Mouse (Mus musculus): ENCODE results near the gene Ddc. TPM values are rescaled to one million over a fixed set of nuclear protein-coding genes. Genes with fewer than 3 reads are reported as not detected.

Ddc gene
- polyA plus RNA-seq, 1 experiment from 2014 or later = 12.6 TPM

DNA sequence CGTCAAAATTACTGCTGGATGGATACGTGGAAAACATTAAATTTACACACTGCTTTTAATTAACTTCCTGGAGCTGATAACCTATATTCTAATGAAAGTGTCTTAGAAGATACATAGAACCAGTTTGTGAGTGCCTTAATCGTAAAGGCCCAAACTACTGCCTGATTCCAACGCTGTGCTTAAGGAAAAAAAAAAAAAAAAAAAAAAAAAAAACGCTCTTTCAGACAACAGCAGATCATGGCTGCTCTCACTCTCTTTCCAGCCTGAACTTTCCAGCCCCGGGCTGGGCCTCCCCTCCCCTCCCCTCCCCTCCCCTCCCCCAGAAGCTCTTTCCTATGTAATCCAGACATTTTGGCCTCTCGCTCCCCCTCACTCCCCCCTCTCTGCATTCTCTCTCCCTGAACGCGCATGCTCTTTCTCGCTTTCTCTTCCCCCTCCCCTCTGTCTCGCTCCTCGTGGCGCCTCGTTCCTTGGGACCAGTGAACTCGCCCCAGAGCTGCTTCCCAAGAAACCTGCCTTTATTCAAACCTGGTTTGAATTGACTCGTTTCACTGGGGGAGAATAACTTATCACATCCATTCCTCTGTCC, 76.5 kb downstream of the Ddc start:
- H3K4me3 ChIP-seq (ENCODE audit: low read length) = no peak overlapping the region
- peaks cover 36% of the 10 kb centered on the region for H3K4me1 ChIP-seq (ENCODE audit: insufficient read depth, low read length)
- ATAC-seq (ENCODE audit: low FRiP score, low TSS enrichment) = peak; percentile 86
- peak overlapping the region; percentile 63 for H3K9ac ChIP-seq (replicated peaks; ENCODE audit: low read length)
- H3K27ac ChIP-seq (ENCODE audit: low read length) = peak overlapping the region; percentile 98
- no peaks in the 10 kb centered on the region for H3K36me3 ChIP-seq (ENCODE audit: insufficient read depth, low read length)
- H3K4me2 ChIP-seq (replicated peaks; ENCODE audit: low read depth, low read length) = peak overlapping the region; percentile 26
- WGBS = 7% methylated on average over 15 of the region's 16 CpGs
- H3K9me3 ChIP-seq (ENCODE audit: low read length) = no peaks in the 10 kb centered on the region
- no peaks in the 10 kb centered on the region for H3K27me3 ChIP-seq (ENCODE audit: insufficient read depth, low read length)

GRCm38 (mm10) chr11:11820737-11821136, 77.2 kb downstream of the Ddc start:
- H3K4me2 ChIP-seq (replicated peaks; ENCODE audit: low read depth, low read length) = no peak overlapping the region
- ATAC-seq (ENCODE audit: low FRiP score, low TSS enrichment) = no peak
- no peaks in the 10 kb centered on the region for H3K27me3 ChIP-seq (ENCODE audit: insufficient read depth, low read length)
- H3K4me3 ChIP-seq (ENCODE audit: low read length) = no peak overlapping the region
- H3K4me1 ChIP-seq (ENCODE audit: insufficient read depth, low read length) = peaks cover 36% of the 10 kb centered on the region
- peak overlapping the region; percentile 13; the same call in 1 of the 2 replicates for H3K9ac ChIP-seq (replicated peaks; ENCODE audit: low read length)
- no peaks in the 10 kb centered on the region for H3K9me3 ChIP-seq (ENCODE audit: low read length)
- WGBS = 64% methylated on average over 3 of the region's 3 CpGs
- no peaks in the 10 kb centered on the region for H3K36me3 ChIP-seq (ENCODE audit: insufficient read depth, low read length)
- peak overlapping the region; percentile 98 for H3K27ac ChIP-seq (ENCODE audit: low read length)

DNA sequence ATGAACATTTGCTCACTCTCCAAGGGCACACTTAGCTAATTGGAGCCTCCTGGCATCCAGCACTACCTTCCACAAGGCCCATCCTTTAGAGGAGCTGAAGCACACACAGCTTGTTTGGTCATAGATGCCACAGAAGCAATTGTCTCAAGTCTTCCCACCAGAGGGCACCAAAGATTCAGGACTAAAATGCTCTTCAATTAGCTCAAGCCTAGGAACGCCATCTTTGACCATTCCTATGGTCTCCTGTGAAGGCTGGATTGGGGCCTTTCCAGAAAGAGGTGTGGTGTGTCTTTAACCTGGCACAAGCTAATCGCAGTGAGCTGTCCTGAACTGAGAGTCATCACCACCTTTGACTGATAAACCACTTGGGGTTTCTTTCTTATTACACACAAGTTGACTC, 77.7 kb downstream of the Ddc start:
- ATAC-seq (ENCODE audit: low FRiP score, low TSS enrichment) = peak; percentile 37
- H3K4me3 ChIP-seq (ENCODE audit: low read length) = no peak overlapping the region
- no peaks in the 10 kb centered on the region for H3K36me3 ChIP-seq (ENCODE audit: insufficient read depth, low read length)
- no peak overlapping the region for H3K4me2 ChIP-seq (replicated peaks; ENCODE audit: low read depth, low read length)
- H3K4me1 ChIP-seq (ENCODE audit: insufficient read depth, low read length) = peaks cover 36% of the 10 kb centered on the region
- 5% methylated on average over 2 of the region's 2 CpGs for WGBS
- no peaks in the 10 kb centered on the region for H3K27me3 ChIP-seq (ENCODE audit: insufficient read depth, low read length)
- peak overlapping the region; percentile 98 for H3K27ac ChIP-seq (ENCODE audit: low read length)
- H3K9ac ChIP-seq (replicated peaks; ENCODE audit: low read length) = no peak overlapping the region
- H3K9me3 ChIP-seq (ENCODE audit: low read length) = no peaks in the 10 kb centered on the region

DNA sequence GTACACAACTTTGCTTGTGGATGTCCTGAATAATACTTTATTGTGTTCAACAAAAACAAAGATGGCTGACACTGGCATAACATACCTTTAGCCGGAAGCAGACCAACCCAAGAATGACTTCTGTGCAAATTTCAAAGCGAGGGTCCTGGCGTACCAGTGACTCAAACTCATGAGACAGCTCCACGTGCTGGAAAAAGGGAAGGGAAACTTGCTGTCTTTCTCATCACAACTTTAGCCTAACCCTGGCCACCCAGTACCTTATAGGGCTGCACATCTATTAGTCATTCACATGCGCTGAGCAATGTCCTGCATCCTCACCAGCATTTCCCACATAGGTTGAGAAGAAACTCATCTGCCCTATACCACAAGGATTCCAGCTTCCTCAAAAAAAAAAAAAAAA, 78.7 kb downstream of the Ddc start:
- H3K9ac ChIP-seq (replicated peaks; ENCODE audit: low read length) = no peak overlapping the region
- H3K36me3 ChIP-seq (ENCODE audit: insufficient read depth, low read length) = no peaks in the 10 kb centered on the region
- H3K4me2 ChIP-seq (replicated peaks; ENCODE audit: low read depth, low read length) = no peak overlapping the region
- ATAC-seq (ENCODE audit: low FRiP score, low TSS enrichment) = no peak
- no peak overlapping the region for H3K27ac ChIP-seq (ENCODE audit: low read length)
- peaks cover 31% of the 10 kb centered on the region for H3K4me1 ChIP-seq (ENCODE audit: insufficient read depth, low read length)
- H3K9me3 ChIP-seq (ENCODE audit: low read length) = no peaks in the 10 kb centered on the region
- 91% methylated on average over 5 of the region's 5 CpGs for WGBS
- H3K27me3 ChIP-seq (ENCODE audit: insufficient read depth, low read length) = no peaks in the 10 kb centered on the region
- H3K4me3 ChIP-seq (ENCODE audit: low read length) = no peak overlapping the region

GRCm38 (mm10) chr11:11818797-11819196, 79.1 kb downstream of the Ddc start:
- H3K27ac ChIP-seq (ENCODE audit: low read length) = no peak overlapping the region
- no peaks in the 10 kb centered on the region for H3K27me3 ChIP-seq (ENCODE audit: insufficient read depth, low read length)
- no peaks in the 10 kb centered on the region for H3K36me3 ChIP-seq (ENCODE audit: insufficient read depth, low read length)
- no peak for ATAC-seq (ENCODE audit: low FRiP score, low TSS enrichment)
- H3K4me1 ChIP-seq (ENCODE audit: insufficient read depth, low read length) = peaks cover 31% of the 10 kb centered on the region
- no peak overlapping the region for H3K9ac ChIP-seq (replicated peaks; ENCODE audit: low read length)
- WGBS = 85% methylated on average over 6 of the region's 6 CpGs
- H3K9me3 ChIP-seq (ENCODE audit: low read length) = no peaks in the 10 kb centered on the region
- no peak overlapping the region for H3K4me2 ChIP-seq (replicated peaks; ENCODE audit: low read depth, low read length)
- no peak overlapping the region for H3K4me3 ChIP-seq (ENCODE audit: low read length)

- no peaks in the 10 kb centered on the region for H3K36me3 ChIP-seq (ENCODE audit: insufficient read depth, low read length)
- H3K4me2 ChIP-seq (replicated peaks; ENCODE audit: low read depth, low read length) = no peak overlapping the region
- H3K4me3 ChIP-seq (ENCODE audit: low read length) = no peak overlapping the region
- 84% methylated on average over 3 of the region's 3 CpGs for WGBS
- H3K27ac ChIP-seq (ENCODE audit: low read length) = no peak overlapping the region
- peaks cover 4% of the 10 kb centered on the region for H3K4me1 ChIP-seq (ENCODE audit: insufficient read depth, low read length)
- no peaks in the 10 kb centered on the region for H3K27me3 ChIP-seq (ENCODE audit: insufficient read depth, low read length)
- no peaks in the 10 kb centered on the region for H3K9me3 ChIP-seq (ENCODE audit: low read length)
- no peak overlapping the region for H3K9ac ChIP-seq (replicated peaks; ENCODE audit: low read length)
- ATAC-seq (ENCODE audit: low FRiP score, low TSS enrichment) = no peak
Measured at GRCm38 (mm10) chr11:11815737-11816136, 82.2 kb downstream of the Ddc start.

DNA sequence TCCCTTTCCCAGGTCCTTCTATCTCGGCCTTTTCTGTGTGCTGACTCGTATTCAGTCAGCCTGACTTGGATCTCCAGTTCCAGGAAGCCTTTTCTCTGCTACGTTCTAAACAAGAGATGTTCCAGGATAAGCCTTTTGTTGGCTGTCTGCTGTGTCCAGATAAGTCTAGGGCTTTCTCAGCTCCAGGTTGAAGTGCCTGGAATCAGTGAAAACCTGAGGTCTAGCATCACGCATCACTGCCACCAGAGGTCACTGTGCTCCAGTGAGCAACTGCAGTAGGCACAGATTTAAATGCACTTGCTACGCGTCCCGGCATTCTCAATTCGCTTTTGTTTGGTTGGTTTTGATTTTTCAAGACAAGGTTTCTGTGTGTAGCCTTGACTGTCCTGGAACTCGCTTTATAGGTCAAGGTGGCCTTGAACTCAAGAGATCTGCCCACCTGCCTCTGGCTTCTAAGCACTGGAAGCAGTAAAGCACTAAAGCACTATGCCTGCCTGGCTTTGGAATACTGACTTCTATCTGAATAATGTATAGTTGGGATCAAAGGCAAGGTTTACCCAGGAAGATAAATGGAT, 86.0 kb downstream of the Ddc start:
- peak overlapping the region; percentile 34; the same call in 1 of the 2 replicates for H3K4me2 ChIP-seq (replicated peaks; ENCODE audit: low read depth, low read length)
- H3K9me3 ChIP-seq (ENCODE audit: low read length) = no peaks in the 10 kb centered on the region
- H3K4me3 ChIP-seq (ENCODE audit: low read length) = no peak overlapping the region
- no peaks in the 10 kb centered on the region for H3K36me3 ChIP-seq (ENCODE audit: insufficient read depth, low read length)
- H3K27me3 ChIP-seq (ENCODE audit: insufficient read depth, low read length) = no peaks in the 10 kb centered on the region
- H3K4me1 ChIP-seq (ENCODE audit: insufficient read depth, low read length) = peaks cover 16% of the 10 kb centered on the region
- ATAC-seq (ENCODE audit: low FRiP score, low TSS enrichment) = no peak
- 20% methylated on average over 9 of the region's 9 CpGs for WGBS
- H3K9ac ChIP-seq (replicated peaks; ENCODE audit: low read length) = peak overlapping the region; percentile 17; the same call in 1 of the 2 replicates
- H3K27ac ChIP-seq (ENCODE audit: low read length) = no peak overlapping the region

GRCm38 (mm10) chr11:11809404-11810175, 88.4 kb downstream of the Ddc start:
- H3K4me3 ChIP-seq (ENCODE audit: low read length) = peak overlapping the region; percentile 64
- 5% methylated on average over 11 of the region's 11 CpGs for WGBS
- peaks cover under 1% of the 10 kb centered on the region; the same call in 1 of the 2 replicates for H3K36me3 ChIP-seq (ENCODE audit: insufficient read depth, low read length)
- H3K27ac ChIP-seq (ENCODE audit: low read length) = peak overlapping the region; percentile 99
- H3K4me1 ChIP-seq (ENCODE audit: insufficient read depth, low read length) = peaks cover 16% of the 10 kb centered on the region
- H3K9ac ChIP-seq (replicated peaks; ENCODE audit: low read length) = peak overlapping the region; percentile 80
- peak; percentile 40 for ATAC-seq (ENCODE audit: low FRiP score, low TSS enrichment)
- no peaks in the 10 kb centered on the region for H3K9me3 ChIP-seq (ENCODE audit: low read length)
- H3K27me3 ChIP-seq (ENCODE audit: insufficient read depth, low read length) = no peaks in the 10 kb centered on the region
- peak overlapping the region; percentile 58 for H3K4me2 ChIP-seq (replicated peaks; ENCODE audit: low read depth, low read length)

DNA sequence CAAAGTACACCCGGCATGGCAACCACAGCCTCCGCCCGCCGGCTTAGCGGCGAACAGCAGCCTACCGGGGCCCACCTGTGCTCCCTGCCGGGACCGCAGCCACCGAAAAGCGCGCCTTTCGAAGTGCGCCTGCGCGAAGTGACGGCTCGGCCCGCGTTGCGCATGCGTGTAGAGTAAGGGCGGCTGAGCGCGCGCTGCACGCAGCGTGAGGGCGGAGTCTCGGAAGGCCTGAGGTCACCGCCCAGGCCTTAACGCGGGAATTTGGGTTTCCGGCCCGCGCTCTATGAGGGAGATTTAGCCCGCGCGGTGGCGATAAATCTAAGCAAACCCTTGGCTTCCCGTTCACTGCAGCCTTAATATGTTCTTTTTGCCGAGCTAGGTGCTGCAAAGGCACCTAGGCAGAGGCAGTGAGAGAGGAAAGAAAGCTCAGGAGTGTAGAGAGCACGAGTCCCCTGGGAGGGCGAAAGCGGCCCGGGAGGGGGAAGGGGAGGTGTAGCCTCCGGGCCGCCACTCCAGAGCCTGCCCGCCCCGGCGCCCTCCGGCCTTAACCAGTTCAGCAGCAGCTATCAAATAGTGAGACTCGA, 89.0 kb downstream of the Ddc start, which contains the start of gene Fignl1:
Fignl1 (minus strand) TSS at position 143 of the 584 bp plus-strand sequence.
- H3K4me1 ChIP-seq (ENCODE audit: insufficient read depth, low read length) = peaks cover 16% of the 10 kb centered on the region
- no peaks in the 10 kb centered on the region for H3K27me3 ChIP-seq (ENCODE audit: insufficient read depth, low read length)
- peaks cover 5% of the 10 kb centered on the region; the same call in 1 of the 2 replicates for H3K36me3 ChIP-seq (ENCODE audit: insufficient read depth, low read length)
- H3K4me3 ChIP-seq (ENCODE audit: low read length) = peak within 1 kb of the TSS; percentile 64
- 0% methylated on average over 53 of the region's 53 CpGs for WGBS
- H3K9me3 ChIP-seq (ENCODE audit: low read length) = no peaks in the 10 kb centered on the region
- peak within 1 kb of the TSS; percentile 58 for H3K4me2 ChIP-seq (replicated peaks; ENCODE audit: low read depth, low read length)
- peak within 1 kb of the TSS; percentile 80 for H3K9ac ChIP-seq (replicated peaks; ENCODE audit: low read length)
- peak within 1 kb of the TSS; percentile 99 for H3K27ac ChIP-seq (ENCODE audit: low read length)
- peak; percentile 96 for ATAC-seq (ENCODE audit: low FRiP score, low TSS enrichment)
